Mouse (Mus musculus) cerebellum, adult (tissue): ENCODE results near the gene Ccnb2.
"Not testable (repeated sequence)": the region's sequence is repeated elsewhere in the genome, so short reads cannot be mapped to it uniquely, and the experiment has no call there.

Experiments
- ATAC-seq: cut with Nextera tagmentation; 2 replicates; pipeline ENCODE4 v1.9.2; 2017; ENCODE audit warnings: mild to moderate bottlenecking, moderate library complexity, mixed read lengths; ENCODE audit not compliant: insufficient number of reproducible peaks, low FRiP score, low TSS enrichment

Ccnb2 gene

GRCm38 (mm10) chr9:70421257-70422056 lies at the start of gene Ccnb2:
TSS of gene Ccnb2 (minus strand) at chr9:70421547.
- peak; percentile 72; the same call in 1 of the 2 replicates for ATAC-seq

GRCm38 (mm10) chr9:70463091-70463490 lies 41.7 kb upstream of the Ccnb2 start:
- not testable (repeated sequence) for ATAC-seq

DNA sequence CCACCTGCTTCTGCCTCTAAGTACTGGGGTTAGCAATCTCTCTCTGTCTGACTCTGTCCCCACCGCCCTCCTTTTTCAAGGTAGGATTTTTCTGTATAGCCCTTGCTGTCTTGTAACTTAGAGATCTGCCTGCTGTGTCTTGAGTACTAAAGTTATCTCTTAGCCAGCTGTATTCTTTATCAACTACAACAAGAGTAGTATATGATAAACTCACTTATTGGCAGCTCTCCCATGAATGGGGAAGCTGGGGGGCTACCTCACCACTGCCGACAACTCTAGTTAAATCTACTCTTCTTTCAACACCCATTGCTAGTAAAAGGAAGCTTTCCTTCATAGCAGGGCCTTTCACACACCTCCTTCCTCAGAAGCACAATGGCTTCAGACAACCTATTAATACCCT lies 31.0 kb upstream of the Ccnb2 start:
- ATAC-seq: no peak

DNA sequence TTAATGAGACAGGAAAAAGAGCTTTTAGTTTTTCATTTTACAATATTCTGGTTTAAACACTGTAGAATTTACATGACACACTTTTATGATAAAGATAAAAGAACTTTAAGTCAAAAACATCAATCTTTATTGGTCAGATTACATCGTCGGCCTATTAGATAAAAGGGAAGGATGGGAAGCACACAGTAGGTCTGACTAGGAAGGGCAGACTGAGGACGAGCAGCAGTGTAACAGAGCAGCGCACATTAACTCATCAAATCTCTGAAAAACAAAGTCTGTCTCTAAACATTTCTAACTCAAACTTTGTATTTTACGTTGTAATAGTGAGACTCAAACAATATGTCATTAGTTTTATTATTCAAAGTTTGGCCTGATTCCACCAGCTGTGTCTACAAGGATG lies 27.7 kb upstream of the Ccnb2 start:
- no peak for ATAC-seq

DNA sequence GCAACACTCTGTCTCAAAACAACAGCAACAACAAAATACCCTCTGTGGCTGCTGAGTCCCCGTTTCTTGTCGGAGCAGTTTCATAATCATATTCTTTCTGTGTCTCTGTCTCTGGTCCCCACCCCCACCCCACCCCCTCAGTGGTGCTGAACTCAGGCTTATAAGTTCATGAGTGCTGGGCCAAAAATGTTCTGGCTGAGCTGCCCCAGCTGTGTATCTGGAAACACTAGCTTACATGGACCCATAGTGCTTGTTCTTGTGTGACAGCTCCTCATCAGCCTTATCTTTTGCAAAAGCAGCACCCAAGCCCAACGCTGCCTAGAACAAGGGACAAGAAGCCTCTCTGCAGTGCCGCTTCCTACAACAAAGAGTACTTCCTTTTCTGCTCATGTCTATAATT lies 18.6 kb upstream of the Ccnb2 start:
- no peak for ATAC-seq

DNA sequence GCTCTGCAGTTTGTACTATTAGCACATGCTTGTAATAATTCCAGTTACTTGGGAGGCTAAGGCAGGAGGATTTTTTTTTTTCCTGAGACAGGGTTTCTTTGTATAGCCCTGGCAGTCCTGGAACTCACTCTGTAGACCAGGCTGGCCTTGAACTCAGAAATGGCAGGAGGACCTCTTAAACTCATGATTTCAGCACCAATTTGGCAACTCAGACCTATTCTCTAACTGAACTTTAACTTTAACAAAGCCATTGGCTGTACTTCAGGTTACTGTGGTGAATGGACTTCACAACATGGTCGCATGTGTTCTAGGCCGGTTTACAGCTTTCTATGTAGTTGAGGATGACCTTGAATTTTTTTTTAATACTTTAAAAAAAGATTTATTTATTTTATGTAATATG lies 1.3 kb upstream of the Ccnb2 start:
- ATAC-seq: no peak

DNA sequence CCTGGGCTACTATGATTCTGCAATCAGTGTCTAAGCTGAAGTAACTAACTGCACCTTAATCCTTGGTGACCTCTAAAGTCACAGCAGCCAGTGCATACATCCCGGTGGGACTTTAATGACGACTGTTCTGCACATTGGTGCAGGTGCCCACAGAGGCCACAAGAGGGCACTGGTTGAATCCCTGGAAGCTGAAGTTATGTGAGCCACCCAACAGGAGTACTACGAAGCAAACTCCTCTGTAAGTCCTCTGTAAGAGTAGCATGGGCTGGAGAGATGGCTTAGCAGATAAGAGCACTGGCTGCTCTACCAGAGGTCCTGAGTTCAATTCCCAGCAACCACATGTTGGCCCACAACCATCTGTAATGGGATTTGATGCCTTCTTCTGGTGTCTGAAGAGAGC lies 4.9 kb downstream of the Ccnb2 start:
- no peak for ATAC-seq

DNA sequence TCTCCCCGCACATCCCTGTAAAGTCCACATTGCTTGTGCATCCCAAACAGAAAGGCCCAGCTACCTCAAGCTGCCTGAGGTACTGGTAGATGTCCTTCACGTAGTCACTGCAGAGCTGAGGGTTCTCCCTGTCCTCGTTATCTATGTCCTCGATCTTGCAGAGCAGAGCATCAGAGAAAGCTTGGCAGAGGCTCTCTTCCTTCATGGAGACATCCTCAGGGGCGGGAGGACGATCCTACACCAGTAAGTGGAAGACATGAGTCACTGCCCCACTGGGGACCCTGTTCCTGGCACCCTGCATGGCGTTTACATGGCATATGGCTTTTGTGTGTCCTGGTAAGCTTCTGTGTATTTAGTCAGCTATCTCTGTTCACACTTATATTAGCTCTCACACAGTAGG lies 8.3 kb downstream of the Ccnb2 start:
- no peak for ATAC-seq

DNA sequence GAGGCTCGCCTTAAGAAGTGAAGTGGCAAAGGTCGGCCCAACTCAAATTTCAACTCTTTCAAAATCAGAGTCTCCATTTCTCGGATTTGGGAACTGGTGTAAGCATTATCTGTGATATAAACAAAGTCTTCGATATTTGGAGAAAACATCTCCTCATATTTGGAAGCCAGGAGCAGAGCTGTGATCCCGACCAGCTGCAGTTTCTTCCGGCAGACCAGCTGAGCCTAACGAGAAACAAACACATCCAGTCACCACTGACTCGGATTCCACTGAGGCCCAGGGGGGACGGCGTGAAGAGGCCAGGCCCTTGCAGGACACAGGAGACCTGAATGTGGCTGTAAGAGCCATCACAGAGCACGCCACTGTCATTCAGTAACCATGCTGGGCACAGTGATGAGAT lies 10.7 kb downstream of the Ccnb2 start:
- no peak for ATAC-seq

DNA sequence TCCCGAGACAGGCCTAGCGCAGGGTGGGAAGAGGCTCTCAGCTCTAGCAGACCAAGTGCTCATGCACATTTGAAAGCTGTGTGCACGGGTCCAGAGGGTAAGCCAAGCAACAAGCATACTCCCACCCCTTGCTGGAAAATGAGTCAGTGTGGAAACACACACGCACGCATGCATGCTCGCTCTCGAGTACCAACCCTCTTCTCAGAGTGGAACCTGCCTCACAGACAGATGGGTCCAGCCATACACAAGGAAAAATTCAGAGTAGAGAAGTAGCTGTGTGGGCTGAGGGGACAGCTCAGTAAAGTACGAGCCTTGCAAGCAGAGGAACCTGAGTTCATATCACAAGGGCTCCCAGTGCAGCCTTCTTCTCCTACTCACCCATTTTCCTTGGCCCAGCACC lies 11.6 kb downstream of the Ccnb2 start:
- no peak for ATAC-seq

DNA sequence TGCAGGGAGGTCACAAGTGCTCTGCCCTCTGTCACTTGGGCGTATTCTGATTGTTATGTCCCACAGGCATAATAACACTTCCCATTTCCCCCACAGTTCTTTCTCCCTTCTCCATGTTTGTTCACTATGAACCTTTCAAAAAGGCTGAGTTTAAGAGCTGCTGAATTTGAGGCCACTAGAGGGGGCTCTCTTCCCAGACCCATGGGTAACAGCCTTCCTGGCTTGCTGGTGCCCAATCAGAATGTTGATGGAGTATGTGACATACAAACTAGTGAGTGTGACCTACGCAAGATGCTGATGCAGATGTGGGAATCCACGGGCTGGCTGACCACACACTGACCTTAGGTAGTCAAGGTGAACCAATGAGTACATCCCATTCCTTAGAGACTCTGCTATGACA lies 12.6 kb downstream of the Ccnb2 start:
- no peak for ATAC-seq

GRCm38 (mm10) chr9:70406596-70406995 lies 14.8 kb downstream of the Ccnb2 start:
- ATAC-seq: no peak

DNA sequence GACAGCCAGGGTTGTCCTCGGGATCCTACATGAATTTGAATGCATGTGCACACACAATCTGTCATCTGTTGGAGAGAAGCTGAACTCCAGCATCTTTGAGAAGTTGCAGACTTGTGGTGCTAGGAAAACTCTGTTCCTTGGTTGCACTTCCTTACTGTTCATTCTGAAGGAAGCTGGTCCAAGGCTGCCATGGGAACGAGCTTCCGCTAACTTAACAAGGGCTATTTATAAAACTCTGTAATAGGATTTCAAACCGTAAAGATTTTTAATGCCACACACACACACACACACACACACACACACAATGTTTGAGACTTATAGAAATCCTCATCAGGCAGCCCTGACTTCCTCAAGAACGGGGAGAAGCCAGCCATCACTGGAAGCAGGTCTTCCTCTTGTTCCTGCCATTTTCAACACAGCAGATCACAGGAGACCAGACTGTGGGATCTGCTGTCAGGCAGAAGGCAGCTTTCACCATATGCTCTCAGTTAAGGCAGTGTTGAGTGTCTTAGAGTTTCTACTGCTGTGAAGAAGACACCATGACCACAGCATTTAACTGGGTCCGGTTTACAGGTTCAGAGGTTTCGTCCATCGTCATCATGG lies 19.3 kb downstream of the Ccnb2 start:
- no peak for ATAC-seq

DNA sequence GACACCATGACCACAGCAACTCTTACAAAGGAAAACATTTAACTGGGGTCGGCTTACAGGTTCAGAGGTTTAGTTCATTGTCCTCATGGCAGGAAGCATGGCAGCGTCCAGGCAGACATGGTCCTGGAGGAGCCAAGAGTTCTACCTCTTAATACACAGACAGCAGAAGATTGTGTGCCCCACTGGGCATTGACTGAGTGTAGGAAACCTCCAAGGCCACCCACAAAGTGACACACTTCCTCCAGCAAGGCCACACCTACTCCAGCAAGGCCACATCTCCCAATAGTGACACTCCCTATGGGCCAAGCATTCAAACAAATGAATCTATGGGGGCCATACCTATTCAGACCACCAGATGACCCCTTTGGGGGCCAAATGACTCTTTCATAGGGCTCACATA lies 25.3 kb downstream of the Ccnb2 start:
- no peak for ATAC-seq

DNA sequence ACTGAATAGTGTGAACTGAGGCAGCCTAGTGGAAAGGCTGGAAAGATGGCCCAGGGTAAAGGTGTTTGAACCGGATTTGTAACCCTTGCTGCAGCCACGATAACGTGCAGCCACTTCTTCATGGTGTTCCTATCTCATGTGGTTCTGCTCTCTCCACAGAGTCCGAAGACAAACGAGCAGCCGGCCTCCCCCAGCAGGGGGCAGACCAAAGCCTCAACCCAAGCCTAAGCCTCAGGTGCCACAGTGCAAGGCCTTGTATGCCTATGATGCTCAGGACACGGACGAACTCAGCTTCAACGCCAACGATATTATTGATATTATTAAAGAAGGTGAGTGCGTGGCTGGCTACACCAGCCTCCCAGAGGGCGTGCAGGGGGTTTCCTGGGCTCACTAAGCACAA lies 25.7 kb downstream of the Ccnb2 start:
- no peak for ATAC-seq

DNA sequence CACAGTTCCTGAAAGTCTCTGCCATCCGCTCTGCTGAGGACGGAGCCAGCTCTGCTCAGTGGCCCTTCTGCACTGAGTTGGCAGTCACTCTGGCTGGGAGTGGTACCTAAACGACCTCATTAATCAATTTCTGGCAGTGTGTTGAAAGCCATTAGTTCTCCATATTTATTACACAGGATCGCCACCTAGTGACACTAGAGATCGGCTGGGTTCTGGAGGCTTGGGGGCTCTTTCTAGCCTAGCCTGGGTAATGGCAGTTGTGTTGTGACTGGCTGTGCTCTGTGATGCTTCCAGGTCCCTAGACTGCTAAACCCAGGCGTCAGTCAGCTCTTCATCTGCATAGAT lies 28.8 kb downstream of the Ccnb2 start:
- no peak for ATAC-seq

- no peak for ATAC-seq
Observed at GRCm38 (mm10) chr9:70391660-70392562, 29.4 kb downstream of the Ccnb2 start.

GRCm38 (mm10) chr9:70391042-70391441 lies 30.3 kb downstream of the Ccnb2 start:
- no peak for ATAC-seq

GRCm38 (mm10) chr9:70389548-70389947 lies 31.8 kb downstream of the Ccnb2 start:
- ATAC-seq: no peak

DNA sequence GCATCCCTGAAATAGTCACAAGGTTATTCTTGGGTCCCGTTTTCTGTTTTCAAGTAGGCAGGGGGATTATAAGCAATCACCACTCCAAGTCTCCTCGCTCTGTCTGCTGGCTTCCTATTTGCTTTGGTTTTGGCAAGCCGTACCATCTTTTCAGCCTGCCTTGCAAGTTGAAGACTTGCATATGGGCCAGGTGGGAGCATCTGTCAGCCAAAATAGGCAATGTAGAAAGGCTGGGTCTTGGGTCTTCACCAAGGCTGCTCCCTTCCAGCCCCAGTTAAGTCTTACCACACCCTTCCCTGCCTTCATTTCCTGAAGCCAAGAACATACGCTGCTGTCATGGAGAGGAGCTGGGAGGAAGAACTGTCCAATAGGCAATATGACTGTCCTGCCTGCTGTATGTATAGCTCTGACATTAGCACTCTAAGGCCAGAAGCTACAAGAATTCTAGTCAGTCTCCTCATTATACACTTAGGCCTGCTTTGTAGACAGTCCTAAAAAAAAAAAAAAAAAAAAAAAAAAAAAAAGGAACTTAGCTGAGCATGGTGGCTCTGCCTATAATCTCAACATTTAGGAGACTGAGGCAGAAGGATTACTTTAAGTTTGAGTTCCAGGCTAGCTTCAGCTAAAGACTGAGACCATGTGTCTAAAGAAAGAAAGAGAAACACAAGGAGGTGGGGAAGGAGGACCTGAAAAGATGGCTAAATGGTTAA lies 33.8 kb downstream of the Ccnb2 start:
- ATAC-seq: no peak
